Mouse (Mus musculus) heart, postnatal 0 days (tissue): ENCODE measurements around the gene A1cf.

Experiments
- CTCF ChIP-seq: IDR thresholded peaks from 2 replicates; pipeline ENCODE4 v1.5.1; 2016; ENCODE audit warnings: antibody characterized with exemption, control low read depth, low read depth
- EP300 ChIP-seq: IDR thresholded peaks from 2 replicates; pipeline ENCODE4 v1.6.1; 2016; ENCODE audit warnings: antibody characterized with exemption, low read depth

DNA sequence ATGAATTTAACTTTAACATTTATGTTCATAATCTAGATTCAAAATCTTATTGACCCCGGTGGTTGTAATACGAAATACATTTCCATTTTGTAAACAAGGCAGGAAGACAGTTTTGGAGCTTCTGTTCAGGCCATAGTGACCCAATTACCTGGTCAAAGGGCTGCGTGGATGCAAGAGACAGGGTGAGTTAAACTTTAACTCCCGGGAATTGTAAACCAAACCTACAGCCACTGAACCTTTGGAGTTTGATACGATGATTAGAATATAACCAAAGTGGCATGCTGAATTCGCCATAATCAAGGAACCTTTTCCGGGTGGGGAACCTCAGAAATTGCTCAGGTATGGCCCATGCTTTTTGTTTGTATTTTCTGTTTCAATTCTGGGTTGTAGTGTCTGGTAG is at the start of gene A1cf:
- no peak for TF ChIP-seq EP300
- no peak for TF ChIP-seq CTCF
